Mouse (Mus musculus): Measurements from ENCODE around the gene Trank1.

DNA sequence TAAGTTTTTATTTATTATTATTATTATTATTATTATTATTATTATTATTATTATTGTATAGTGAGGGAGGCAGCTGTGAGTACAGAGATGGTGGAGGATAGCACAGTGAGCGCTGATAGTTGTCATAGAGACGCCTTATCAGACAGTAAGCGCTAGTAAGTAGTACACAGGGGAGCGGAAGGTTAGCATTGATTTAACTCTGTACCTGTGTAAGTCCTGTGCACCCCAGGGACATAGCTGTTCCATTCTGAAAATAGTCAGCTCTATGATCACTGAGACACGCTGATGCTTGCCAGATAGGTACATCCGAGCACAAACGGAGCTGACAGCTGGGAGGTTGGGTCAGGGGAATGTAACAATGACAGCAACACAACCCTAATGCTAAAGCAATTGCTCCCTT, 39.7 kb downstream of the Trank1 start:
- TF ChIP-seq EP300 (IDR thresholded peaks at IDR 0.05; ENCODE audit: insufficient read depth, low read depth, low read length) (no peak), CTCF (IDR thresholded peaks at IDR 0.05) (no peak), POLR2A (IDR thresholded peaks at IDR 0.05; ENCODE audit: insufficient read depth, low read depth, low read length) (no peak)

All from heart, adult 2 months (tissue).